Mouse (Mus musculus): ENCODE measurements around the gene Cox5b. TPM values are rescaled to one million over a fixed set of nuclear protein-coding genes. Genes with fewer than 3 reads are reported as not detected.
A peak's percentile ranks its signal among the peaks of the same experiment; 100 is the strongest.

Cox5b gene
- 736 and 800 TPM in 2 replicates for polyA plus RNA-seq (2014; fragmentation: Nextera tagmentation; extraction: Ambion mirVana)

GRCm38 (mm10) chr1:36691271-36692155 is at the start of gene Cox5b:
Gene Cox5b, plus strand, starts transcription at chr1:36691449.
- H3K4me3 ChIP-seq (ENCODE audit: low read depth, low read length), result peak within 1 kb of the TSS; percentile 82
- peak; percentile 97 for DNase-seq (ENCODE audit: low spot score)
- H3K9me3 ChIP-seq (ENCODE audit: control insufficient read depth, low read length), result no peaks in the 10 kb centered on the region
- peak; percentile 95 for ATAC-seq (replicated peaks; ENCODE audit: low FRiP score, low TSS enrichment, low read depth)
- no peaks in the 10 kb centered on the region for H3K27me3 ChIP-seq (replicated peaks; ENCODE audit: control insufficient read depth, insufficient read depth, low read length)
- H3K27ac ChIP-seq (ENCODE audit: low read depth), result peak within 1 kb of the TSS; percentile 36; the same call in 1 of the 2 replicates
- WGBS, result under 1% methylated on average over 68 of the region's 68 CpGs
- peaks cover 6% of the 10 kb centered on the region for H3K4me1 ChIP-seq (replicated peaks; ENCODE audit: control insufficient read depth, insufficient read depth, low read length)
- H3K4me2 ChIP-seq (ENCODE audit: low read length), result peak within 1 kb of the TSS; percentile 91
- peaks cover 22% of the 10 kb centered on the region for H3K36me3 ChIP-seq (ENCODE audit: control insufficient read depth, insufficient read depth, low read length)
- H3K9ac ChIP-seq (ENCODE audit: low read length), result peak within 1 kb of the TSS; percentile 83

- no peak overlapping the region for H3K27ac ChIP-seq (ENCODE audit: low read depth)
- no peaks in the 10 kb centered on the region for H3K36me3 ChIP-seq (ENCODE audit: control insufficient read depth, insufficient read depth, low read length)
- H3K27me3 ChIP-seq (replicated peaks; ENCODE audit: control insufficient read depth, insufficient read depth, low read length), result no peaks in the 10 kb centered on the region
- no peak overlapping the region for H3K4me2 ChIP-seq (ENCODE audit: low read length)
- no peaks in the 10 kb centered on the region; the same call in 1 of the 2 replicates for H3K4me1 ChIP-seq (replicated peaks; ENCODE audit: control insufficient read depth, insufficient read depth, low read length)
- no peak for ATAC-seq (replicated peaks; ENCODE audit: low FRiP score, low TSS enrichment, low read depth)
- H3K9ac ChIP-seq (ENCODE audit: low read length), result no peak overlapping the region
- 89% methylated on average over 7 of the region's 7 CpGs for WGBS
- no peaks in the 10 kb centered on the region for H3K9me3 ChIP-seq (ENCODE audit: control insufficient read depth, low read length)
- H3K4me3 ChIP-seq (ENCODE audit: low read depth, low read length), result no peak overlapping the region
- DNase-seq (ENCODE audit: low spot score), result no peak
Measured at GRCm38 (mm10) chr1:36643957-36644614, 47.2 kb upstream of the Cox5b start.

GRCm38 (mm10) chr1:36644615-36645007 is 46.6 kb upstream of the Cox5b start:
- WGBS, result 82% methylated on average over 9 of the region's 9 CpGs
- DNase-seq (ENCODE audit: low spot score), result no peak
- no peak for ATAC-seq (replicated peaks; ENCODE audit: low FRiP score, low TSS enrichment, low read depth)

DNA sequence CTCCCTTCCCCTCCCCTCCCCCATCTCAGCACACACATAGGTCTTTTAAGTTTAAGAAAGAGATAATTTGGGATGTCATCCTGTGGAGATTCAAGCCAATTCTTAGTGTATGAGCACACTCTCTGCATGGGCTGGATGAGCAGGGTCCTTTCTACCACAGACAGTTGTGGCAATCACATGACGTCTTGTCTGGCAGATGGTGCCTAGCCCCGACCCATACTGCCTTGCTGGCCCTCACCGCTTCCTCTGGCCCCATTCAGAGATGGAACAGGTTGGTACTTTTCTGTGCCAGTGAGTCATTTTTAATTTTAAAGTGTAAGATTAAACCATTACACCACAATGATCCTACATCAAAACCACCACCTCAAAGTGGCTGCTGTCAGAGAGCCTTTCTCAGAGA is 45.0 kb upstream of the Cox5b start:
- Histone ChIP-seq H3K27ac (ENCODE audit: low read depth) (no peak overlapping the region), H3K4me2 (ENCODE audit: low read length) (no peak overlapping the region), H3K4me3 (ENCODE audit: low read depth, low read length) (no peak overlapping the region), H3K9ac (ENCODE audit: low read length) (no peak overlapping the region), H3K36me3 (ENCODE audit: control insufficient read depth, insufficient read depth, low read length) (no peaks in the 10 kb centered on the region), H3K9me3 (ENCODE audit: control insufficient read depth, low read length) (no peaks in the 10 kb centered on the region), H3K27me3 (replicated peaks; ENCODE audit: control insufficient read depth, insufficient read depth, low read length) (no peaks in the 10 kb centered on the region), H3K4me1 (replicated peaks; ENCODE audit: control insufficient read depth, insufficient read depth, low read length) (no peaks in the 10 kb centered on the region; the same call in 1 of the 2 replicates)
- no peak for ATAC-seq (replicated peaks; ENCODE audit: low FRiP score, low TSS enrichment, low read depth)
- no peak for DNase-seq (ENCODE audit: low spot score)
- 67% methylated on average over 3 of the region's 3 CpGs for WGBS

More at GRCm38 (mm10) chr1:36644615-36645007, 46.6 kb upstream of the Cox5b start:
- Histone ChIP-seq H3K36me3 (ENCODE audit: control insufficient read depth, insufficient read depth, low read length) (no peaks in the 10 kb centered on the region), H3K4me3 (ENCODE audit: low read depth, low read length) (no peak overlapping the region), H3K9ac (ENCODE audit: low read length) (no peak overlapping the region), H3K9me3 (ENCODE audit: control insufficient read depth, low read length) (no peaks in the 10 kb centered on the region), H3K27me3 (replicated peaks; ENCODE audit: control insufficient read depth, insufficient read depth, low read length) (no peaks in the 10 kb centered on the region), H3K4me1 (replicated peaks; ENCODE audit: control insufficient read depth, insufficient read depth, low read length) (no peaks in the 10 kb centered on the region; the same call in 1 of the 2 replicates), H3K27ac (ENCODE audit: low read depth) (no peak overlapping the region), H3K4me2 (ENCODE audit: low read length) (no peak overlapping the region)

DNA sequence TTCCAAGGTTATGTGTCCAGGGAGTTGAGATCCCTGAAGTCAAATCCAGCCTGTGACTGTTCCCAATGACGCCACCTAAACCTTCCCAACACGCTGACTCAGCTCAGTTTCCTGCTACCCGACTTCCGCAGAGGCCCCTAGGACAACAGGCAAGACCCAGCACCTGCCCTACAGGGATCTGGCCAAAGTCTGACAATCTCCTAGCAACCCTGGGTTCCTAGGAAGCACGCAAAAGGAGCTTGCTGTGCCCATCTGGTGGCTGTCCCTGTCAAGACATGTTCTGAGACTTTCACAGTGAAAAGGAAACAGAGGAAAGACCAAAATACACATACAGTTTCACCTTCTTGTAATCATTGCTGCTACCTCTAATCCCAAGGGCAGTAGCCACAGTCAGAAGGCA is 43.6 kb upstream of the Cox5b start:
- Histone ChIP-seq H3K9me3 (ENCODE audit: control insufficient read depth, low read length) (no peaks in the 10 kb centered on the region), H3K4me3 (ENCODE audit: low read depth, low read length) (no peak overlapping the region), H3K36me3 (ENCODE audit: control insufficient read depth, insufficient read depth, low read length) (no peaks in the 10 kb centered on the region), H3K4me1 (replicated peaks; ENCODE audit: control insufficient read depth, insufficient read depth, low read length) (no peaks in the 10 kb centered on the region; the same call in 1 of the 2 replicates), H3K27me3 (replicated peaks; ENCODE audit: control insufficient read depth, insufficient read depth, low read length) (no peaks in the 10 kb centered on the region), H3K27ac (ENCODE audit: low read depth) (no peak overlapping the region), H3K4me2 (ENCODE audit: low read length) (no peak overlapping the region), H3K9ac (ENCODE audit: low read length) (no peak overlapping the region)
- DNase-seq (ENCODE audit: low spot score) (peak; percentile 68), ATAC-seq (replicated peaks; ENCODE audit: low FRiP score, low TSS enrichment, low read depth) (peak; percentile 71; the same call in 1 of the 2 replicates)
- WGBS, result 53% methylated on average over 5 of the region's 5 CpGs

DNA sequence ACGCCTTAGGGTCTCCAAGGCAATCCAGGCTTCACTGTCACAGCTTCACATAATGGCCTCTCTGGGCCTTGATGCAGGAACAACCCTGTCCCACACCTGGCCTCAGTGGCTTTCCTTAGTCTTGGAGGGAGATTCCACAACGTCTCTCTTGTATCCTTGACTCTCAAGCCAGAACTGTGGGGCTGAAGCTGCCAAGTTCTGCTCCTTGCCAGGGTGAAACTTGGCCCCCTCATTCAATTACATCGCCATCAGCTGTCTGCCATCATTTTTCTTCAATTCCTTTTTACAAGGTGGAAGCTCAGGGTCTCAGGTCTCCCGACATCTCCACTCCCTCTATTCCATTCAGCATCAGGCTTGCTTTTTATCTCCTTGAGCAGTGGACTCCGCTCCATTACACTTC is 36.2 kb upstream of the Cox5b start:
- no peak for ATAC-seq (replicated peaks; ENCODE audit: low FRiP score, low TSS enrichment, low read depth)
- Histone ChIP-seq H3K4me1 (replicated peaks; ENCODE audit: control insufficient read depth, insufficient read depth, low read length) (no peaks in the 10 kb centered on the region), H3K27ac (ENCODE audit: low read depth) (no peak overlapping the region), H3K4me3 (ENCODE audit: low read depth, low read length) (no peak overlapping the region), H3K36me3 (ENCODE audit: control insufficient read depth, insufficient read depth, low read length) (no peaks in the 10 kb centered on the region), H3K27me3 (replicated peaks; ENCODE audit: control insufficient read depth, insufficient read depth, low read length) (no peaks in the 10 kb centered on the region), H3K9ac (ENCODE audit: low read length) (no peak overlapping the region), H3K9me3 (ENCODE audit: control insufficient read depth, low read length) (no peaks in the 10 kb centered on the region), H3K4me2 (ENCODE audit: low read length) (no peak overlapping the region)
- DNase-seq (ENCODE audit: low spot score), result no peak
- WGBS, result 89% methylated on average over 5 of the region's 5 CpGs

DNA sequence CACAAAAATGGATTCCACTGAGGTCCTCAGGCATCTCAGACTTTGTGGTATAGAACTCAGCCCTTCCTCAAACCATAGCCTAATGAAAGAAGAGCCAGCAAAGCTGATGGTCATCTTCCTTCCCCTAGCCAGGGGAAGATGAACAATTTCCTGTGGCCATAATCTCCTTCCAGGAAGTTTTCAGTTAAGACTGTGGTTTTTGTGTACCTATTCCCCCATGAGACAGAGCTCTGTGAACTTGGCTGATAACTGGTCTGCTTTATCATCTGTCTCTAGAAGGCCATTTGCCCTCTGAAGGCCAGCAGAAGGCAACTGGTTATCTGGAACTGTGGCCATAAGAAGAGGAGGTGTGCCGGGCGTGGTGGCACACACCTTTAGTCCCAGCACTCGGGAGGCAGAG is 35.0 kb upstream of the Cox5b start:
- Histone ChIP-seq H3K9ac (ENCODE audit: low read length) (no peak overlapping the region), H3K36me3 (ENCODE audit: control insufficient read depth, insufficient read depth, low read length) (no peaks in the 10 kb centered on the region), H3K4me2 (ENCODE audit: low read length) (no peak overlapping the region), H3K27ac (ENCODE audit: low read depth) (no peak overlapping the region), H3K27me3 (replicated peaks; ENCODE audit: control insufficient read depth, insufficient read depth, low read length) (no peaks in the 10 kb centered on the region), H3K4me1 (replicated peaks; ENCODE audit: control insufficient read depth, insufficient read depth, low read length) (no peaks in the 10 kb centered on the region), H3K4me3 (ENCODE audit: low read depth, low read length) (no peak overlapping the region), H3K9me3 (ENCODE audit: control insufficient read depth, low read length) (no peaks in the 10 kb centered on the region)
- ATAC-seq (replicated peaks; ENCODE audit: low FRiP score, low TSS enrichment, low read depth) (no peak), DNase-seq (ENCODE audit: low spot score) (no peak)
- WGBS, result 86% methylated on average over 3 of the region's 3 CpGs

DNA sequence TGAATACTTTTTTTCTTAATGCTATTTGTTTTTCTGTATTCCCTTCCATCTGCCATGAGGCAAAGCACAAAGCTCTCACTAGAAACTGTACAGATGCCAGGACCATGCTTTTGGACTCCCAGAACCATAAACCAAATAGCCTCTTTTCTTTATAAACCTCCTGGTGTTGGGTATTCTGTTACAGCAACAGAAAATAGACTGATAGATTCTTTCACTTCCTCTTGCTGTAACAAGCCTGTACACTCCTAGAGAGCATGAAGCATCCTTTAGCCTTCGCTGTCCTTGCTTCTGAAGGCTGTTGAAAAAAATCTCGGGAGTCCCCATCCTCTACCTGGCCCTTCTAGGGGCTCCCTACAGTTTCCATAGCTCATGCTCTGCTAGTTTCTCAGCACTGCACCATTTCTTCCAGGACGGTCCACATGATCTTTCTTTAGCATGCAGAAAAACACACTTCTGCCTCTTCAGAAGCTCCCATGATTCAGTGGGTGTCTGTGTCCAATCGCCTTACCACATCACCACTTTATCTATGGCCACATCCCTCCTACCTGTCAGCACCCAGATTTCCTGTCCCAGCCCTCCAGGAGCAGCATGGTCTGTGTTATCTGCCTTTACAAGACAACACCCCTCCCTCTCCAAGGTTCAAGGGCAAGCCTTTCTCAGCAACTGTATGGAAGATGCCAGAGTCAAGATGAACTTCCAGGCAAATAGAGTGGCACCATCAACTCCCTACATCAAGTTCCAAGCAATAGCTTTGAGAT is 33.4 kb upstream of the Cox5b start:
- no peaks in the 10 kb centered on the region for H3K4me1 ChIP-seq (replicated peaks; ENCODE audit: control insufficient read depth, insufficient read depth, low read length)
- ATAC-seq (replicated peaks; ENCODE audit: low FRiP score, low TSS enrichment, low read depth), result no peak
- DNase-seq (ENCODE audit: low spot score), result no peak
- H3K27ac ChIP-seq (ENCODE audit: low read depth), result no peak overlapping the region
- H3K9ac ChIP-seq (ENCODE audit: low read length), result no peak overlapping the region
- H3K36me3 ChIP-seq (ENCODE audit: control insufficient read depth, insufficient read depth, low read length), result no peaks in the 10 kb centered on the region
- no peak overlapping the region for H3K4me3 ChIP-seq (ENCODE audit: low read depth, low read length)
- no peaks in the 10 kb centered on the region for H3K27me3 ChIP-seq (replicated peaks; ENCODE audit: control insufficient read depth, insufficient read depth, low read length)
- no peaks in the 10 kb centered on the region for H3K9me3 ChIP-seq (ENCODE audit: control insufficient read depth, low read length)
- no peak overlapping the region for H3K4me2 ChIP-seq (ENCODE audit: low read length)
- 81% methylated on average over 4 of the region's 4 CpGs for WGBS

Measured in intestine, embryonic 14.5 days (tissue).